Mouse (Mus musculus) small intestine, adult 2 months (tissue): ENCODE results near the gene Vcam1.

Source experiments
- CTCF ChIP-seq: fragments of 200-500 bp; IDR thresholded peaks from 2 replicates; pipeline ENCODE4 v1.5.1; 2012; ENCODE audit warnings: low read depth, mild to moderate bottlenecking, control low read depth, inconsistent platforms, low read length, moderate library complexity, mixed read lengths; ENCODE audit not compliant: insufficient replicate concordance, insufficient read length; ENCODE audit errors: extremely low read depth
- POLR2A ChIP-seq: fragments of 200-500 bp; IDR thresholded peaks from 2 replicates; pipeline ENCODE4 v1.6.1; 2012; ENCODE audit warnings: low read depth, mild to moderate bottlenecking, control low read depth, inconsistent platforms, low read length, moderate library complexity

GRCm38 (mm10) chr3:116092547-116092946 lies 36.9 kb downstream of the Vcam1 start:
- no peak for TF ChIP-seq CTCF
- no peak for TF ChIP-seq POLR2A
